Mouse (Mus musculus) erythroid progenitor cell, adult 5-6 weeks (primary cell): ENCODE measurements around the gene Chd1l. TPM values are rescaled to one million over a fixed set of nuclear protein-coding genes. Genes with fewer than 3 reads are reported as not detected.

Experiments
- ATAC-seq: replicated peaks from 2 replicates; pipeline ENCODE4 v1.8.0; 2016; ENCODE audit warnings: moderate number of reproducible peaks, mild to moderate bottlenecking, moderate TSS enrichment, inconsistent platforms; ENCODE audit not compliant: poor library complexity, low FRiP score, severe bottlenecking
- total RNA-seq, 2 experiments: library from RNA; stranded (forward) in 1 of 2; stranded (reverse) in 1 of 2; fragments of 150-400 nt in 1 of 2; fragments of 186-747, 209-891 nt in 1 of 2; gene quantifications; 2 replicates each; pipeline versions ENCODE4 v1.2.3 to v1.2.4; 2015 to 2017; ENCODE audit warnings: low replicate concordance in 2 of 2

Gene Chd1l
- total RNA-seq, 2 experiments from 2014 or later, result 7.1 to 7.3 TPM

DNA sequence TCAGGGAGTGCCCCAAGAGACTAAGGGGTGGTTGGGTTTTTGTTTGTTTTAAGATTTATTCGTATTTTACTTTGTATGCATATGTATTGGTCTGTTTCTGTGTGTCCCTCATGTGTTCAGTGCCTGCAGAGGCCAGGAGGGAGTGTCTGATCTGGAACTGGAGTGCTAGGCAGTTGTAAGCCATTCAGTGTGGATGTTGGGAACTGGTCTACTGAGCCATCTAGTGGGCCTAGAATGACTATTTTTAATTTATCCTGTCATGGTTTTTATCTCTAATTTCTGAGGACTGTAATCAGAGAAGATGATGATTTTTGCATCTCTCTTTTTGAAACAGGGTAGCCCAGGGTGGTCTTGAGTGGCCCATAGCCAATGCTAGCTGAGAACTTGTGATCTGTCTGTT, 71.4 kb downstream of the Chd1l start:
- ATAC-seq, result no peak

GRCm38 (mm10) chr3:97537006-97537405, 73.0 kb downstream of the Chd1l start:
- ATAC-seq, result no peak

DNA sequence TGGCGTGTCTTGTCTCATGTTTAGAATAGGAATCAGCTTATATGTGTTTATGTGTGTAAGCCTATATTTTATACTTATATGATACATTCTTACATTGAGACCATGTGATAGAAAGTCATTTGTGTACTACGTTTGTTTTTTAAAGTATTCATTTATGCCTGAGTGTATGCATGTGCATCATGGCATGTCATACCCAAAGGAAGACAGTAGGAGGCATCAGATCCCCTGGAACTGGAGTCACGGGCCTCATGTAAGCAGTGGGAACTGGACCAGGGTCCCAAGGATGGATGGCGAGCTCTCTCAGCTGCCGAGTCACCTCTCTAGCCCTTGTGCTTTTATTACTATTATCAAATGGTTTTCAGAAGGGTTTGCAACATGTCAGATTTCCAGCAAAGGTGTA, 74.3 kb downstream of the Chd1l start:
- no peak for ATAC-seq

- no peak for ATAC-seq
Measured at GRCm38 (mm10) chr3:97525458-97525857, 84.5 kb downstream of the Chd1l start.

- no peak for ATAC-seq
Measured at GRCm38 (mm10) chr3:97524835-97525234, 85.2 kb downstream of the Chd1l start.

GRCm38 (mm10) chr3:97521946-97522731, 87.9 kb downstream of the Chd1l start:
- no peak for ATAC-seq

DNA sequence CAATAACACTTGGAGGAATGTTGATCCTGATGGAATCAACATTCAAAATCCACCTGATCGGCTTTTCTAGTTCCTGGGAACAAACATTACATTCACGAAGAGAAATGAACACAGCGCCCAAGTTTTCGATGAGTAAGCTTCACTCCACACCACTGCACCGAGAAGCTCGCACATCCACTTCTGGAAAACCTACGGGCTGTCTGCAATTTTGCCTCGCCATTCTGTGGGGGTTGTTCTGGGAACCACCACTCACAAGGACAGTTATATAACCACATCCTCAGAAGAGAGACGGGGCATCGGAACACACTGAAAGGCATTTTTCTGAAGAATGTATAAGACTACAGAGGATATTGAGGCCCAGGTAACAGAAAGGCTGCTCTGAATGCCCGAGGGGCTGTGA, 90.1 kb downstream of the Chd1l start:
- ATAC-seq, result no peak

DNA sequence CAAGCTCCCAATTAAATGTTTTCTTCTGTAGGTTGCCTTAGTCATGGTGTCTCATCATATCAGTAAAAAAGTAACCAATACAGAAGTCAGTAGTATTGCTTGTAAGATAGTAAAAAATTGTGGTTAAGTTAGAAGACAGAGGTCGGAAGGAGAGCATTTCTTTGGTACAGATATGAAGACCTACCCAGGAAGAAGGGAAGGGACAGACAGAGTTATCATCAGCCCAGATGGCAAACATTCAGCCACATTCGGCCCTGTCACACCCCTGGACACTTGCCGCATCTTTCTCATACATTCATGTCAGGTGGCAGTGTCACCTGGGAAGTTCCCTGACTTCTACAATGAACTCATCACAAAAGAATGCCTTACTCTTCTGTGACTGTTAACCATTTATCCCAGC, 97.7 kb downstream of the Chd1l start:
- no peak for ATAC-seq

Other genes starting within 250 kb of the Chd1l start
- gene Olfr1402, start 188.2 kb downstream of the Chd1l start, total RNA-seq (2015; ENCODE audit: low replicate concordance), result not detected in 2 replicates
- gene Olfr1402, start 188.2 kb downstream of the Chd1l start, total RNA-seq (2017; ENCODE audit: low replicate concordance), result not detected in 2 replicates
- gene Fmo5, start 18.6 kb upstream of the Chd1l start, total RNA-seq (2015; ENCODE audit: low replicate concordance), result 2.1 and 3.2 TPM in 2 replicates
- 0.83 and 0.90 TPM in 2 replicates for gene Fmo5, start 18.6 kb upstream of the Chd1l start, total RNA-seq (2017; ENCODE audit: low replicate concordance)
- gene Prkab2, start 48.0 kb upstream of the Chd1l start, total RNA-seq (2015; ENCODE audit: low replicate concordance), result 0.36 and 0.42 TPM in 2 replicates
- 0.38 and 0.64 TPM in 2 replicates for gene Prkab2, start 48.0 kb upstream of the Chd1l start, total RNA-seq (2017; ENCODE audit: low replicate concordance)
- not detected in 2 replicates for gene Gm17651, start 64.5 kb upstream of the Chd1l start, total RNA-seq (2015; ENCODE audit: low replicate concordance)
- not detected in 2 replicates for gene Gm17651, start 64.5 kb upstream of the Chd1l start, total RNA-seq (2017; ENCODE audit: low replicate concordance)